Mouse (Mus musculus) brain, adult 2 months (tissue): ENCODE data around the gene Def8.

ENCODE experiments used
- DNase-seq: peaks from one replicate; pipeline ENCODE4 v3.0.0; 2011; ENCODE audit warnings: low read depth, low spot score

The Def8 gene

DNA sequence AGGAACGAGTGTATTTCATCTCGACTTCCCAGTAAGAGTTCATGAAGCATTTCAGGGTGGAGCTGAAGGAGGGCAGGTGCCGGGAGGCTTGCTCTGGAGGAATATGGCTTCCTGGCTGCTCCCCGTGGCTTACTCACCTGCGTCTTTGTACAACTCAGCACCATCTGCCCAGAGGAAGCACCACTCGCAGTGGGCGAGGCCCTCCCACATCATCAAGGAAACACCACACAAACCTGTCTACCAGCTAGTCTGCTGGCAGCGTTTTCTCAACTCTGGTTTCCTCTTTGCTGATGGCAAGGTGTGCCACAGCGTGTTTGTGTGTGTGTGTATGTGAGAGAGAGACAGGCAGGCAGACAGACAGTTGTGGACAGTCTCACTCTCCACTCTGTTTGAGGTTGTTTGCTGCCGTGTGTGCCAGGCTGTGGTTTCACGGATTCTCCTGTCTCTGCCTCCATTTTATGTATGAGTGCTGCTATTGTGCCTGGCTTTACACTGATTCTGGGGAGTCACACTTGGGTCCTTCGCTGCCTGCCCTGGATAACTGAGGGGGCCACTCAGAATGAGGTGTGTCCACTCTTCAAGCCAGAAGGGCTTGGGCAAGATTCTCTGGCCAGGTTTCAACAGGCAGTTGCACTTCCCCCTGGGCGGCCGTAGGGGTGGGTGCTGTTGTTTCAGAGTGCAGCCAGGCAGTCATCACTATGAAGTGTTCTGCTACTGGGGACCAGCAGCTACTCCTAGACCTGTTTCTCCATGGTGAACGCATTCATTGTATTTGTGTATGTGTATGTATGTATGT lies 68.2 kb downstream of the Def8 start:
- peak; percentile 35 for DNase-seq

DNA sequence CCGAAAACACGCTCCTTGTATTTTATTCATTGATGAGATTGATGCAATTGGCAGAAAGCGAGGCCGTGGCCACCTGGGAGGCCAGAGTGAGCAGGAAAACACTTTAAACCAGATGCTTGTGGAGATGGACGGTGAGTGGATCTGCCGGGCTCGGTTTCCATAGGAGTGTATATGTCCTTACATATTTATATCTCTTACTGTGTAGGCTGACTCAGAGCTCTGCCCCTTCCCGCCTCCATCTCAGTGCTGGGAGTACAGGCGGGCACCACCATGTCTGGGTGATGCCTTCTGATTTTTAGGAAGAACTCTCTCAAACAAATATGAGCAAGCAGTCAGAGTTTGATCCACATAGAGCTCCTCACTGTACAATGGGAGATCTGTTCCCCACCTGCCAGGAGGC lies 69.6 kb downstream of the Def8 start:
- no peak for DNase-seq

DNA sequence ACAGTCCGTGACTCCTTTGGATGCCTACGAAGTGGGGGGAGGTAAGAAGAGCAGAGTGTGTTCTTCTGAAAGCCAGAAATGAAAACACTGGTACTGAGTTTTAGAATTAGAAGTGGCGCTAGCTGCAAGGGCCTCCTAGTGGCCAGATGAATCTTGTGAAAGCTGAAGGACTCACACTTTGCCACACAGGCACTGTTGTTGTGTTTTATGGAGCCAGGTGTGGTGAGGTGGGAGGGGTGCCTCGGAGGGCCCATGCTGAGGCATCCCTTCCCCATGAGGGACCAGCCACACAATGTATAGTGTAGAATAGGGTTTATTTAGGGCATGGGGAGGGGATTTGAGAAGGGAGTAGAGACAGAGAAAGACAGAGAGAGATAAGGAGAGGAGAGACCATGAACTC lies 74.4 kb downstream of the Def8 start:
- DNase-seq: no peak

DNA sequence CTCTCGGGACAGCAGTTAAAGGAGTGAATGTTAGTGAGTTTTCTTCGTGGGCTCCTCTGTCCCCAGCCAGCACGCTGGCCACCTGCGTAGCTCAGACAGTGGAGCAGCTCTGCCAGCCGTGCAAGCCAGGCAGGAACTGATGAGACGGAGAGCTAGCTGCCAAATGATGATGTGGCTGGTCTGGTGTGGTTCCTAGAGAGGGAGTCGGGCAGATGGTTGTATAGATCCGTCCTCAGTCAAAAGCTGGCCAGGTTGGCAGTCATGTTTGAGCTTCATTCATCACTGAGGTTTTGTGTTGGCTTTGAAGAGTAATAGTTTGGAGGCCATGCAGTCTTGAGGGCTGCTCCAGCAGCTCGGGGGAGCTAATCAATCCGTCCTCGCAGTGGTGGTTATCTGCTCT lies 75.6 kb downstream of the Def8 start:
- DNase-seq: peak; percentile 92

DNA sequence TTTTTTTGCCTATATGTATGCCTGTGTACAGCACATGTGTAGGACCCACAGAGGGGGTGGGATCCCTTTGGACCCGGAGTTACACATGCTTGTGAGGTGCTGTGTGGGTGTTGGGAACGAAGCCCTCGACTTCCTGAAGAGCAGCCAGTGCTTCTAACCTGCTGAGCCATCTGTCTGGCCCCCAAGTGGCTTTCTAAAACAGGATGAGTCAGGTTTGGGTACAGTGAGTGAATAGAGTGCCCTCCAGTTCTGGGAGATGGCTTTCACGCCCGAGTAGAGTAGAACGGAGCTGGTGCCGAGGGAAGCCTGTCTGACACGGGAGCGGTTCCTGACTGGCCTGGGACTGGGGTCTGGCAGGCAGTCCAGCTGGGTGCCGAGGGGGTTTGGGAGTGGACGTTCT lies 76.2 kb downstream of the Def8 start:
- peak; percentile 76 for DNase-seq

DNA sequence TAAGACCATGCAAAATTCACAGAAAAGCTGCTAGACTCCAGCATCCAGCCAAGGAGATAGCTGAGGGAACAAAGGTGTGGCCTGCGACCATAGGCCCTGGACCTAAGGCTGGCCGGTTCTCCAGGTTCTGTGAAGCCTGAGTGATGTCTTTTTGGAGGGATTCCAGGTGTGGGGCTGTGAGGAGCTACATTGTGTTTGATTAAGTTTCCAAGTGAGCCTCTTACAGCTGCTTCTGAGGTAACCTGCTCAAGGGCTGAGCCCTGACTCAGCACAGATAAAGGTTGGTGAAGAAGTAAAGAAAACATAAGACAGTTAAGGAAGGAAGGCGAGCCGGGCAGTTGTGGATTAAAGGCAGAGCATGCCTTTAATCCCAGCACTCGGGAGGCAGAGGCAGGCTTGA lies 78.9 kb downstream of the Def8 start:
- no peak for DNase-seq

DNA sequence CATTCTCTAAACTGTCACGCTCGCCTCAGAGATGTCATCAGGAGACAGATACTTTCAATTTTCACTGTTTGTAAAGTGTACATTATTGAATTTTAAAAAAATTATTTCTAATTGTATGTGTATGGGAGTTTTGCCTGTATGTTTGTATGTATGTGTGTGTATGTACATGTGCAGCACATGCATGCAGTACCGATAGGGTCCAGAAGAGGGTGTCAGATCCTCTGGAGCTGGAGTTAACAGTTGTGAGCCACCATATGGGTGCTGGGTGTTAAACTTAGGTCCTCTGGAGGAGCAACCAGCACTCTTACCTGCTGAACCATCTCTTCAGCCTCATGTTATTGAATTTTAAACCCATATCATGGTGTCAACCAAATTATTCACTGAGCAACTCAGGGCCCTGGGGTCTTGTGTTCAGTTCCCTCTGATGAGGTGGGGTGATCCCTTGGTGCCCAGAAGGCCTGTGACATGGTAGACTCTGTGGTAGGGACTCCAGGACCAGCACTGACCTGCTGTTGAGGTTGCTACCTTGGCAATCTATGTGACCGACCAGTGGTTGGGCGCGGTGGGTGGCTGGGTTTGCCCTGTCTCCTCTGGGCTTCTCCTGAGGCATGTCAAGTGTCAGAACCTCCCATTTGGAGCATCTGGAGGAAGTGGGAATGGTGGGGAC lies 80.6 kb downstream of the Def8 start:
- no peak for DNase-seq

DNA sequence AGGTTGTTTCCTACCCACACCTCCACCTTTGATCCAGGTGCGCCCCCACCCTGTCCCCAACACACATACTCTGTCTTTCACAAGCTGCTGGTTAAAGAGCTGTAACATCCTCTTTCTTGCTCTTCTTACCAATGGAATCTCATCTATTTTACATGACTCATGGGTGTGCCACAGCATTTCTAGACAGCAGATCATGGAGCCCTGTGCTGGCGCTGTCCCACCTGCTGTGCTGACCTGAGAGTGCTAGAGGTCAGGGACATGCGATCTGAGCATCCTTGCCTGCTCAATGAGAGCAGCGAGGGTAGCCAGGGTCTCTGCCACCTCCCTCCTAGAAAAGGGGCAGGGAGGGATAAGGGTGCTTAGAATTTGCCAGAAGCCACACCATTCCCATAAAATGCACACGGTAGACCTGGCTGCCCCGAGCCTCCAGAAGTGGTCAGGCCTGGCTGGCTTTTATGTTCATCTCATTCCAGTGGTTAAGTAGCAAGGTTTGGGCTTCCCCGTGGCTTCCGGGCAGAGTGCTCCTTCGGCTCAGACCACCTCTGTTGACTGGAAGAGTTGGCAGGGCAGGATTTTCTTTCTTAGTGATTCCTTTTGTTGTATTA lies 81.4 kb downstream of the Def8 start:
- DNase-seq: no peak

DNA sequence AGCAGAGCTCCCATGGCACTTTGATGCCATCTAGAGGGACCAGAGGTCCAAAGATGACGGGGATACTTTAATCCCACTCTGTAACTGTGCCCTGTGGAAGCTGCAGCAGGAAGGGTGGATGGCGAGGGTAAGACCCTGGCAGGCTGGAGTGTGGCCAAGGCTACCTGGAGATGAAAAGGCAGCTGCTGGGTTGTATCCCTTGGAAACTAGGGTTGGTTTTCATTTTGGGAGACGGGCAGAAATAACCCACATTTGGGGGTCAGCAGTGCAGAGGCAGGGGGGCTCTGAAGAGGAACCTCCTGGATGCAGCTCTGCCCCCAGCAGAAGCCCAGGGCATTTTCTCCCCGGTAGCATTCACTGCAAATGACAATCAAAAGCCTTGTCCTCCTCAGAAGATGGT lies 81.9 kb downstream of the Def8 start:
- DNase-seq: peak; percentile 29

DNA sequence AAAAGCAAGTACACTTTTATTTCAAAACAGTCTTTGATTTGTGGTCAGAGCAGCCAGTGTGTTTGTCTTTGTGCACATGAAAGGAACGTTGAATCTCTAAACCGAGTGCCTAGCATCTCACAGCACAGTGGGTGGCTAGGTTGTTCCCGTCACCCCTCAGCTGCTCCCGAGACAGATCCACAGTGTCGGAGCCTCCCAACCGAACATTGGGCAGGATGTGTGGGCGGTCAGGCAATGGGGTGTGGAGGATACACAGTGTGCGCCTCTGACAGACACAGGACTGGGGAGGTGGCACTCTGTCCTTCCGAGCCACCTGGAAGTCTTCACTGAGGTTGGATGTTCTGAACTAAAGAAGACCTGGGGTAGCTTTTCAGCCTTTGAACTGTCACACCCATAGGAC lies 82.4 kb downstream of the Def8 start:
- DNase-seq: peak; percentile 57

DNA sequence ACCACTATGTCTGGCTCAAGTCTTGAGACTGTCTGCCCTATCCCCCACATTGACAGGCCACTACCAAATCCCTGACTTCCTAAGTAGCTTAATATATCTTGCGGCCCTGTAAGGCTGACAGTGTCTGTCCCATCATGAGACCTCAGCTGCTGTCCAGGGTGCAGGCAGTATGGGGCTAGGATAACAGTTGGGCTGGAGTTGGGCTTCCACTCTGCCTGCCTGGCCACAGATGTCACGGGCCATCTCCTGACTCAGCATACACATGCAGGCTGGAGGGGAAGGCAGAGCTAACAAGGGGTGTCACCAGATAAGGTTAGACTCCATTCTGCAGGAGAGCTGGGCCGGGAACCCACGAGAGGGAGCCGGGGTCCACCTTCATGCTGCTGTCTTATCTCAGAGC lies 83.8 kb downstream of the Def8 start:
- DNase-seq: no peak

DNA sequence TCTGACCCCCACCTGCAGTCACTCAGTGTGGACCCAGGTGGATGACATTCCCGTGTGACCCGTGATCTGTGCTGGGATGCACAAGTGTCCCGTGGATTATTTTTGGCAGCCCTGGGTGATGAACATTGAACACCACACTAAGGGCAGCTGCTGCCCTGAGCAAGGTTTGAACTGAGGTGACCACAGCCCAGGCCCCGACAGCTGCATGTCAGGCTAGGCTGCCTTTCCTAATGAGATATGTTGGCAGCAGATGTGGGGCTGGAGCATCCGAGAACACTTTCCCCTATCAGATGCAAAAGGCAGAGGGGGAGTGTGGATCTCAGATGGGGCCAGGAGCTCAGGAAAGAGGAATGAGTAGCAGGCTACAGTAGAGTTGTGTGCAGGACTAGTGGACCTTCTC lies 87.5 kb downstream of the Def8 start:
- no peak for DNase-seq
